Mouse (Mus musculus): ENCODE results near the gene Col6a2. TPM values are rescaled to one million over a fixed set of nuclear protein-coding genes. Genes with fewer than 3 reads are reported as not detected.

Gene Col6a2
- polyA plus RNA-seq, 1 experiment from 2014 or later = 19.9 TPM

GRCm38 (mm10) chr10:76622411-76622810, 1.0 kb downstream of the Col6a2 start:
- Histone ChIP-seq H3K4me1 (replicated peaks; ENCODE audit: control insufficient read depth, insufficient read depth, low read length) (peaks cover 8% of the 10 kb centered on the region), H3K4me2 (replicated peaks) (peak overlapping the region; percentile 61; the same call in 1 of the 2 replicates), H3K36me3 (replicated peaks; ENCODE audit: control insufficient read depth, insufficient read depth) (no peaks in the 10 kb centered on the region), H3K4me3 (replicated peaks; ENCODE audit: low read length) (peak overlapping the region; percentile 31; the same call in 1 of the 2 replicates), H3K9ac (0 out of 2 replicates have a peak overlapping the region, but pooled peaks have one; percentile 45), H3K27ac (no peak overlapping the region), H3K9me3 (ENCODE audit: control insufficient read depth, low read length) (no peaks in the 10 kb centered on the region), H3K27me3 (ENCODE audit: control insufficient read depth, insufficient read depth, low read length) (no peaks in the 10 kb centered on the region)
- 83% methylated on average over 4 of the region's 4 CpGs for WGBS
- ATAC-seq (ENCODE audit: low FRiP score) (no peak), DNase-seq (ENCODE audit: low spot score) (no peak)

- DNase-seq (ENCODE audit: low spot score) (no peak), ATAC-seq (ENCODE audit: low FRiP score) (no peak)
- H3K4me1 ChIP-seq (replicated peaks; ENCODE audit: control insufficient read depth, insufficient read depth, low read length) = no peaks in the 10 kb centered on the region
- H3K9ac ChIP-seq = no peak overlapping the region
- H3K27ac ChIP-seq = no peak overlapping the region
- H3K9me3 ChIP-seq (ENCODE audit: control insufficient read depth, low read length) = no peaks in the 10 kb centered on the region
- WGBS = 92% methylated on average over 7 of the region's 7 CpGs
- no peak overlapping the region for H3K4me2 ChIP-seq (replicated peaks)
- H3K36me3 ChIP-seq (replicated peaks; ENCODE audit: control insufficient read depth, insufficient read depth) = no peaks in the 10 kb centered on the region
- H3K4me3 ChIP-seq (replicated peaks; ENCODE audit: low read length) = no peak overlapping the region
- no peaks in the 10 kb centered on the region for H3K27me3 ChIP-seq (ENCODE audit: control insufficient read depth, insufficient read depth, low read length)
Observed at GRCm38 (mm10) chr10:76612473-76612872, 11.0 kb downstream of the Col6a2 start.

DNA sequence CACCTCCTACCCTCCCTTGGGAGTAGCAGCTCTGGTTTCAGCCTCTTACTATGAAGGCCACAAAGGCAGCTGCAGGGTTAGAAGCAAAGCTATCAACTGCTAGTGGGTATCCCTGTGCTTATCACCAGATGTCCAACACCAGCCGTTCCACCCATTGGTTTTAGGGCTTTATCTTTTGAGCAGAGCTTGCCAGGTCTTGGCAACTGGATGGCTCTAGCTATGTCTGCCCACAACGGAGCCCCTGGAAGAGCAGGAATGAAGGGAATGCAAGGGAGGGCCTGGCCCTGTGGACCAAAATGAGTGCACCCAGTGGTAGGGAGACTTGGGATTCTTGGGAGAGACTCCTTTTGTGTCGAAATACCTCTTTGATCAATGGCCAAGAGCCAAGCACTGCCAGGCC, 20.7 kb downstream of the Col6a2 start:
- no peak overlapping the region for H3K4me2 ChIP-seq (replicated peaks)
- ATAC-seq (ENCODE audit: low FRiP score) (no peak), DNase-seq (ENCODE audit: low spot score) (no peak)
- 82% methylated on average over 3 of the region's 3 CpGs for WGBS
- no peaks in the 10 kb centered on the region for H3K4me1 ChIP-seq (replicated peaks; ENCODE audit: control insufficient read depth, insufficient read depth, low read length)
- H3K27me3 ChIP-seq (ENCODE audit: control insufficient read depth, insufficient read depth, low read length) = no peaks in the 10 kb centered on the region
- no peaks in the 10 kb centered on the region for H3K9me3 ChIP-seq (ENCODE audit: control insufficient read depth, low read length)
- H3K27ac ChIP-seq = no peak overlapping the region
- H3K4me3 ChIP-seq (replicated peaks; ENCODE audit: low read length) = no peak overlapping the region
- H3K36me3 ChIP-seq (replicated peaks; ENCODE audit: control insufficient read depth, insufficient read depth) = no peaks in the 10 kb centered on the region
- no peak overlapping the region for H3K9ac ChIP-seq

GRCm38 (mm10) chr10:76596338-76596737, 27.1 kb downstream of the Col6a2 start:
- no peak for ATAC-seq (ENCODE audit: low FRiP score)
- 94% methylated on average over 31 of the region's 31 CpGs for WGBS
- no peaks in the 10 kb centered on the region for H3K4me1 ChIP-seq (replicated peaks; ENCODE audit: control insufficient read depth, insufficient read depth, low read length)

GRCm38 (mm10) chr10:76590197-76590596, 33.2 kb downstream of the Col6a2 start:
- H3K4me1 ChIP-seq (replicated peaks; ENCODE audit: control insufficient read depth, insufficient read depth, low read length) = no peaks in the 10 kb centered on the region
- no peak overlapping the region for H3K27ac ChIP-seq
- 86% methylated on average over 11 of the region's 11 CpGs for WGBS
- no peak for DNase-seq (ENCODE audit: low spot score)
- no peaks in the 10 kb centered on the region for H3K36me3 ChIP-seq (replicated peaks; ENCODE audit: control insufficient read depth, insufficient read depth)
- no peaks in the 10 kb centered on the region for H3K27me3 ChIP-seq (ENCODE audit: control insufficient read depth, insufficient read depth, low read length)
- no peak overlapping the region for H3K4me3 ChIP-seq (replicated peaks; ENCODE audit: low read length)
- ATAC-seq (ENCODE audit: low FRiP score) = no peak
- H3K9me3 ChIP-seq (ENCODE audit: control insufficient read depth, low read length) = no peaks in the 10 kb centered on the region
- no peak overlapping the region for H3K4me2 ChIP-seq (replicated peaks)
- no peak overlapping the region for H3K9ac ChIP-seq

More at GRCm38 (mm10) chr10:76596338-76596737, 27.1 kb downstream of the Col6a2 start:
- Histone ChIP-seq H3K4me2 (replicated peaks) (no peak overlapping the region), H3K9me3 (ENCODE audit: control insufficient read depth, low read length) (no peaks in the 10 kb centered on the region), H3K27ac (no peak overlapping the region), H3K4me3 (replicated peaks; ENCODE audit: low read length) (no peak overlapping the region), H3K9ac (no peak overlapping the region), H3K27me3 (ENCODE audit: control insufficient read depth, insufficient read depth, low read length) (no peaks in the 10 kb centered on the region), H3K36me3 (replicated peaks; ENCODE audit: control insufficient read depth, insufficient read depth) (no peaks in the 10 kb centered on the region)
- DNase-seq (ENCODE audit: low spot score) = no peak

- no peak overlapping the region for H3K27ac ChIP-seq
- no peak overlapping the region for H3K4me2 ChIP-seq (replicated peaks)
- no peak overlapping the region for H3K4me3 ChIP-seq (replicated peaks; ENCODE audit: low read length)
- H3K27me3 ChIP-seq (ENCODE audit: control insufficient read depth, insufficient read depth, low read length) = no peaks in the 10 kb centered on the region
- H3K4me1 ChIP-seq (replicated peaks; ENCODE audit: control insufficient read depth, insufficient read depth, low read length) = no peaks in the 10 kb centered on the region
- H3K36me3 ChIP-seq (replicated peaks; ENCODE audit: control insufficient read depth, insufficient read depth) = no peaks in the 10 kb centered on the region
- H3K9me3 ChIP-seq (ENCODE audit: control insufficient read depth, low read length) = no peaks in the 10 kb centered on the region
- 47% methylated on average over 1 of the region's 1 CpGs for WGBS
- H3K9ac ChIP-seq = no peak overlapping the region
- DNase-seq (ENCODE audit: low spot score) (no peak), ATAC-seq (ENCODE audit: low FRiP score) (no peak)
Observed at GRCm38 (mm10) chr10:76586190-76586589, 37.2 kb downstream of the Col6a2 start.

- Histone ChIP-seq H3K9ac (no peak overlapping the region), H3K9me3 (ENCODE audit: control insufficient read depth, low read length) (no peaks in the 10 kb centered on the region), H3K4me1 (replicated peaks; ENCODE audit: control insufficient read depth, insufficient read depth, low read length) (no peaks in the 10 kb centered on the region), H3K36me3 (replicated peaks; ENCODE audit: control insufficient read depth, insufficient read depth) (no peaks in the 10 kb centered on the region), H3K27me3 (ENCODE audit: control insufficient read depth, insufficient read depth, low read length) (no peaks in the 10 kb centered on the region), H3K27ac (no peak overlapping the region), H3K4me2 (replicated peaks) (0 out of 2 replicates have a peak overlapping the region, but pooled peaks have one; percentile 15), H3K4me3 (replicated peaks; ENCODE audit: low read length) (no peak overlapping the region)
- WGBS = 15% methylated on average over 10 of the region's 10 CpGs
- no peak for DNase-seq (ENCODE audit: low spot score)
- no peak for ATAC-seq (ENCODE audit: low FRiP score)
Observed at GRCm38 (mm10) chr10:76584138-76584537, 39.3 kb downstream of the Col6a2 start.

DNA sequence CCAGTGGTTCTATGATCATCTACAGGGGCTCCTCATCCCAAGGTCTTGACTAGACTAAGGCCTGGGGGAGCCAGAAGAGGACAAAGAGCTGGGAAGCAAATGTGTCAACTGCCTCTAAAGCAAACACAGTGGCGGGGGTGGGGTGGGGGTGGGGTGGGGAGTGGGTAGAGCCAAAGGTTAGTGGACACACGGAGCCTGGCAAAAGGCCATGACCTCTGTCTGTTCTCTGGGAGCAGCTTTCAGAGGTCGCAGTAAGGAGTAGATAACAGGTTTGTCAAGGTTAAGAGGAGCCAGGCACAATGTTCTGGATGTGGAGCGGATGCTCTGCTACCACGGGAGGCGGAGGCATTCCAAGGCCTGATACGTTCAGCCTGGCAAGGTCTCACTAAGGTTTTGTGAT, 46.5 kb downstream of the Col6a2 start:
- Histone ChIP-seq H3K27me3 (ENCODE audit: control insufficient read depth, insufficient read depth, low read length) (no peaks in the 10 kb centered on the region), H3K27ac (no peak overlapping the region), H3K9ac (no peak overlapping the region), H3K9me3 (ENCODE audit: control insufficient read depth, low read length) (no peaks in the 10 kb centered on the region), H3K36me3 (replicated peaks; ENCODE audit: control insufficient read depth, insufficient read depth) (no peaks in the 10 kb centered on the region), H3K4me3 (replicated peaks; ENCODE audit: low read length) (no peak overlapping the region), H3K4me2 (replicated peaks) (no peak overlapping the region), H3K4me1 (replicated peaks; ENCODE audit: control insufficient read depth, insufficient read depth, low read length) (no peaks in the 10 kb centered on the region)
- ATAC-seq (ENCODE audit: low FRiP score) (no peak), DNase-seq (ENCODE audit: low spot score) (no peak)
- 78% methylated on average over 7 of the region's 7 CpGs for WGBS

GRCm38 (mm10) chr10:76575374-76575773, 48.1 kb downstream of the Col6a2 start, which contains the start of gene Ftcd:
Ftcd (plus strand) TSS chr10:76575648.
- DNase-seq (ENCODE audit: low spot score) (no peak), ATAC-seq (ENCODE audit: low FRiP score) (no peak)
- 67% methylated on average over 3 of the region's 3 CpGs for WGBS
- no peaks in the 10 kb centered on the region for H3K9me3 ChIP-seq (ENCODE audit: control insufficient read depth, low read length)
- no peak within 1 kb of the TSS for H3K4me3 ChIP-seq (replicated peaks; ENCODE audit: low read length)
- no peaks in the 10 kb centered on the region for H3K4me1 ChIP-seq (replicated peaks; ENCODE audit: control insufficient read depth, insufficient read depth, low read length)
- H3K27me3 ChIP-seq (ENCODE audit: control insufficient read depth, insufficient read depth, low read length) = no peaks in the 10 kb centered on the region
- no peak within 1 kb of the TSS for H3K27ac ChIP-seq
- no peaks in the 10 kb centered on the region for H3K36me3 ChIP-seq (replicated peaks; ENCODE audit: control insufficient read depth, insufficient read depth)
- H3K9ac ChIP-seq = no peak within 1 kb of the TSS
- H3K4me2 ChIP-seq (replicated peaks) = no peak within 1 kb of the TSS

GRCm38 (mm10) chr10:76572151-76572550, 51.3 kb downstream of the Col6a2 start:
- Histone ChIP-seq H3K9ac (no peak overlapping the region), H3K36me3 (replicated peaks; ENCODE audit: control insufficient read depth, insufficient read depth) (no peaks in the 10 kb centered on the region), H3K4me2 (replicated peaks) (no peak overlapping the region), H3K27ac (no peak overlapping the region), H3K27me3 (ENCODE audit: control insufficient read depth, insufficient read depth, low read length) (no peaks in the 10 kb centered on the region), H3K4me3 (replicated peaks; ENCODE audit: low read length) (no peak overlapping the region), H3K4me1 (replicated peaks; ENCODE audit: control insufficient read depth, insufficient read depth, low read length) (no peaks in the 10 kb centered on the region), H3K9me3 (ENCODE audit: control insufficient read depth, low read length) (no peaks in the 10 kb centered on the region)
- DNase-seq (ENCODE audit: low spot score) (no peak), ATAC-seq (ENCODE audit: low FRiP score) (no peak)
- WGBS = 68% methylated on average over 3 of the region's 3 CpGs
